In the genomic region with DNA sequence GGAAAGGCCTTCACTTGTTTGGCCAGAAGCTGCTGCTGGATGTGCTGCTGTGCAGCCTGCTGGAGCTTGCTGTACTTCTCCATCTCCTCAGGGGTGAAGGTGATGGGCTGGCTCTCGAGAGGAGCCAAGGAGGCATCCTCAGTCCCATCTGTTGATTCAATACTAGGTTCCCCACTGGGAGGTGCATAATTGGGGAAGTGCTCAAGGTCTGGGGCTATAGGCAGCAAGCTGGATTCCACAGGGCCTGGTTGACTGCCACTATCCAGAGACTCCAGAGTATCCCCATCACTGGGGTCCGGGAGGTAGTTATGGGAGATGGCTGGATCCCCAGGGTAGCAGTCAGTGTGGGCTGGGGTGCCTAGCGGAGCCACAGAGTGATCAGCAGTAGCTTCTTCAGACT, we compare ENCODE assay signal across 20 mouse cellular contexts. TPM values are rescaled to one million over a fixed set of nuclear protein-coding genes. Genes with fewer than 3 reads are reported as not detected.
"Had no signal": no experiment of that assay in that cellular context is flagged by ENCODE, and none has a peak within 500 bp of the region (broad histone marks: within the 10 kb centered on the region; RNA-seq: fewer than 3 reads in every experiment).

No protein-coding gene starts in this region.

- H3K27ac ChIP-seq: limb, embryonic 13.5 days; lung, embryonic 15.5 days; midbrain, embryonic 12.5 days; midbrain, embryonic 15.5 days; neural tube, embryonic 13.5 days; stomach, embryonic 15.5 days had no signal

- H3K4me3 ChIP-seq: limb, embryonic 13.5 days; lung, embryonic 15.5 days; midbrain, embryonic 12.5 days; midbrain, embryonic 15.5 days; myocyte; neural tube, embryonic 13.5 days; stomach, embryonic 15.5 days had no signal

- DNase-seq: kidney, adult 2 months; kidney, postnatal 36 days; left cerebral cortex, postnatal 4 days; lung, adult 18-20 months; lung, postnatal 10 days; lung, postnatal 36 days; retina, postnatal 1 day; right cerebral cortex, postnatal 25 days; spleen, adult 18-20 months; thymus, postnatal 25 days had no signal

- H3K4me2 ChIP-seq: limb, embryonic 13.5 days; lung, embryonic 15.5 days; midbrain, embryonic 12.5 days; midbrain, embryonic 15.5 days; neural tube, embryonic 13.5 days; stomach, embryonic 15.5 days had no signal

- H3K9ac ChIP-seq: limb, embryonic 13.5 days; lung, embryonic 15.5 days; midbrain, embryonic 12.5 days; midbrain, embryonic 15.5 days; neural tube, embryonic 13.5 days; stomach, embryonic 15.5 days had no signal

- H3K27me3 ChIP-seq: limb, embryonic 13.5 days; lung, embryonic 15.5 days; midbrain, embryonic 12.5 days; midbrain, embryonic 15.5 days; neural tube, embryonic 13.5 days; stomach, embryonic 15.5 days had no signal

- ATAC-seq: intestine, postnatal 0 days; midbrain, embryonic 15.5 days had no signal

- H3K9me3 ChIP-seq: limb, embryonic 13.5 days; lung, embryonic 15.5 days; midbrain, embryonic 12.5 days; midbrain, embryonic 15.5 days; neural tube, embryonic 13.5 days; stomach, embryonic 15.5 days had no signal

- H3K4me1 ChIP-seq: limb, embryonic 13.5 days; lung, embryonic 15.5 days; midbrain, embryonic 12.5 days; midbrain, embryonic 15.5 days; neural tube, embryonic 13.5 days; stomach, embryonic 15.5 days had no signal

RNA-seq across cellular contexts. Expression of a gene that starts 31.2 kb away (rescaled TPM):
- total RNA-seq: monocyte, adult 5-6 weeks; neutrophil, adult 5-6 weeks had no signal
